ENCODE assay signal across 13 mouse cellular contexts in genomic region chr11:68324863-68325262, GRCm38 (mm10).
"Had no signal": no experiment of that assay in that cellular context is flagged by ENCODE, and none has a peak within 500 bp of the region (broad histone marks: within the 10 kb centered on the region; RNA-seq: fewer than 3 reads in every experiment).

No protein-coding gene starts in this region.

- ATAC-seq: lung, postnatal 0 days; midbrain, embryonic 13.5 days had no signal

- H3K27me3 ChIP-seq: kidney, embryonic 15.5 days; liver, embryonic 15.5 days; midbrain, embryonic 13.5 days had no signal

- H3K9ac ChIP-seq: kidney, embryonic 15.5 days; liver, embryonic 15.5 days; midbrain, embryonic 13.5 days had no signal

- H3K4me3 ChIP-seq: kidney, embryonic 15.5 days; limb, embryonic 10.5 days; liver, embryonic 15.5 days; midbrain, embryonic 13.5 days had no signal

- H3K4me2 ChIP-seq: kidney, embryonic 15.5 days; liver, embryonic 11.5 days; liver, embryonic 15.5 days; midbrain, embryonic 13.5 days had no signal

- H3K9me3 ChIP-seq: kidney, embryonic 15.5 days; limb, embryonic 10.5 days; liver, embryonic 15.5 days had no signal

- H3K4me1 ChIP-seq: liver, embryonic 15.5 days; midbrain, embryonic 13.5 days had no signal

- H3K27ac ChIP-seq: kidney, embryonic 15.5 days; limb, embryonic 10.5 days; liver, embryonic 15.5 days; midbrain, embryonic 13.5 days had no signal

- DNase-seq: kidney, postnatal 14 days; lung, adult 2 months; lung, postnatal 36 days; right cerebral cortex, adult 18-20 months; right cerebral cortex, postnatal 25 days; thymus, adult 2 months; thymus, postnatal 25 days had no signal

- H3K36me3 ChIP-seq: kidney, embryonic 15.5 days; limb, embryonic 10.5 days; liver, embryonic 15.5 days; midbrain, embryonic 13.5 days had no signal
